In the genomic region with DNA sequence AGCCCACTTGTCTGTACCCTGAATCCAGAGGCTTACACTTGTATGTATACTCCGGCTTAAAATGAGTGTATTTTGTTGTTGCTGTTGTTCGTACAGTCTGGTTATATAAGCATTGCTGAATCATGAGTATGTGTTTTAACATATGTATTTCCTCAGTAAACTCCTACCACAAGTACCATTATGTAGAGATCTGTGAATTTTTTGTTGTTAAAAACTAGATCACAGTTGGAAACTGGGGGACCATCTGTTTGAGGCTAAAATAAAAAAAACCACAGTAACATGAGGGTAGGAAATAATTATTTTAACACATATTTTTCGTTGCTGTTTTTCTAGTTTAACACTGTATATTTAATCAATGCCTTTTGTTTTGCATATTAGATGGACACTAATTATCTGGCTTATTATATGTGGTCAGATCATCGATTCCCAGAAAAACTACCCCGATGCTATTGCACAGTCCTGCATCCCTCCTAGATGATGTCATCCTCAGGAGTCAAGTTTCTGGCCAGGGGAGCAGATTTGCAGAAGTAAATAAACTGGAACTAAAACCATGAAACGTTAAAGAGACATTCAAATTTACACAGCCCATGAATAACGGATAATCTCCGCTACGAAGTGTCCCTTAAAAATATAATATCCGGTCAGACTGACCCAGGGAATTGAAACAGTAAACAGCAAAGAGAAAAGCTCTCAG, we compare ENCODE assay signal across 7 mouse cellular contexts. TPM values are rescaled to one million over a fixed set of nuclear protein-coding genes. Genes with fewer than 3 reads are reported as not detected.
A peak's percentile ranks its signal among the peaks of the same experiment; 100 is the strongest.
DNase-seq lines count a peak whose midpoint lies in the region; ATAC-seq and TF ChIP-seq lines count a peak whose summit lies in the region.

No protein-coding gene starts in this region.

- no peak for TF ChIP-seq CTCF in lung, embryonic 14.5 days (IDR thresholded peaks at IDR 0.05; ENCODE audit: low read depth)

- no peaks in the 10 kb centered on the region for H3K4me1 ChIP-seq in lung, embryonic 14.5 days (ENCODE audit: insufficient read depth)
- peaks cover 8% of the 10 kb centered on the region for H3K4me1 ChIP-seq in forebrain, embryonic 14.5 days (ENCODE audit: control insufficient read depth, insufficient read depth, low read length)
- H3K4me1 ChIP-seq in liver, embryonic 15.5 days (replicated peaks): peaks cover 12% of the 10 kb centered on the region
- H3K4me1 ChIP-seq in stomach, embryonic 15.5 days: 0 out of 2 replicates have a peak, but pooled peaks cover 3% of the 10 kb centered on the region

- DNase-seq in lung, embryonic 14.5 days: peak; percentile 3
- no peak for DNase-seq in lung, postnatal 4 days
- DNase-seq in forebrain, embryonic 14.5 days (ENCODE audit: low spot score): peak; percentile 50
- DNase-seq in retina, postnatal 1 day: no peak
- DNase-seq in frontal cortex, postnatal 10 days (ENCODE audit: low spot score in 2 of 2): no peak

- ATAC-seq in lung, embryonic 14.5 days (ENCODE audit: insufficient read depth): peak; percentile 72
- ATAC-seq in forebrain, embryonic 14.5 days: peak; percentile 60; the same call in 1 of the 2 replicates
- ATAC-seq in liver, embryonic 15.5 days (ENCODE audit: insufficient read depth): no peak
- peak; percentile 40; the same call in 1 of the 2 replicates for ATAC-seq in stomach, embryonic 15.5 days (ENCODE audit: insufficient read depth, low FRiP score, low read depth)

- no peaks in the 10 kb centered on the region for H3K27me3 ChIP-seq in lung, embryonic 14.5 days (ENCODE audit: insufficient read depth, low read length)
- H3K27me3 ChIP-seq in forebrain, embryonic 14.5 days (replicated peaks; ENCODE audit: control insufficient read depth, insufficient read depth, low read length): no peaks in the 10 kb centered on the region
- H3K27me3 ChIP-seq in liver, embryonic 15.5 days: no peaks in the 10 kb centered on the region
- H3K27me3 ChIP-seq in stomach, embryonic 15.5 days (replicated peaks): no peaks in the 10 kb centered on the region

- H3K36me3 ChIP-seq in lung, embryonic 14.5 days (ENCODE audit: insufficient read depth): no peaks in the 10 kb centered on the region
- no peaks in the 10 kb centered on the region for H3K36me3 ChIP-seq in forebrain, embryonic 14.5 days (ENCODE audit: control insufficient read depth, insufficient read depth, low read length)
- H3K36me3 ChIP-seq in liver, embryonic 15.5 days (replicated peaks): no peaks in the 10 kb centered on the region
- no peaks in the 10 kb centered on the region for H3K36me3 ChIP-seq in stomach, embryonic 15.5 days

- H3K9me3 ChIP-seq in lung, embryonic 14.5 days (ENCODE audit: low read depth, low read length): no peaks in the 10 kb centered on the region
- H3K9me3 ChIP-seq in forebrain, embryonic 14.5 days (replicated peaks; ENCODE audit: control insufficient read depth, low read length): no peaks in the 10 kb centered on the region
- H3K9me3 ChIP-seq in liver, embryonic 15.5 days (replicated peaks): no peaks in the 10 kb centered on the region
- H3K9me3 ChIP-seq in stomach, embryonic 15.5 days: no peaks in the 10 kb centered on the region

- H3K27ac ChIP-seq in lung, embryonic 14.5 days (ENCODE audit: low read depth): peak overlapping the region; percentile 83
- no peak overlapping the region; the same call in 1 of the 2 replicates for H3K27ac ChIP-seq in forebrain, embryonic 14.5 days (ENCODE audit: low read depth, low read length)
- 0 out of 2 replicates have a peak overlapping the region, but pooled peaks have one; percentile 51 for H3K27ac ChIP-seq in liver, embryonic 15.5 days (replicated peaks)
- peak overlapping the region; percentile 82 for H3K27ac ChIP-seq in stomach, embryonic 15.5 days

- peak overlapping the region; percentile 18 for H3K4me3 ChIP-seq in lung, embryonic 14.5 days (ENCODE audit: low read depth, low read length)
- H3K4me3 ChIP-seq in forebrain, embryonic 14.5 days (ENCODE audit: low read depth, low read length): no peak overlapping the region
- peak overlapping the region; percentile 23 for H3K4me3 ChIP-seq in liver, embryonic 15.5 days (replicated peaks)
- H3K4me3 ChIP-seq in stomach, embryonic 15.5 days (replicated peaks): peak overlapping the region; percentile 20; the same call in 1 of the 2 replicates

- peak overlapping the region; percentile 17 for H3K9ac ChIP-seq in lung, embryonic 14.5 days
- H3K9ac ChIP-seq in forebrain, embryonic 14.5 days (ENCODE audit: low read length): peak overlapping the region; percentile 13; the same call in 1 of the 2 replicates
- no peak overlapping the region for H3K9ac ChIP-seq in liver, embryonic 15.5 days
- no peak overlapping the region for H3K9ac ChIP-seq in stomach, embryonic 15.5 days

- H3K4me2 ChIP-seq in lung, embryonic 14.5 days: peak overlapping the region; percentile 47
- H3K4me2 ChIP-seq in forebrain, embryonic 14.5 days (ENCODE audit: low read length): peak overlapping the region; percentile 31
- peak overlapping the region; percentile 50 for H3K4me2 ChIP-seq in liver, embryonic 15.5 days
- H3K4me2 ChIP-seq in stomach, embryonic 15.5 days: peak overlapping the region; percentile 43

- WGBS in lung, embryonic 14.5 days: 37% methylated on average over 10 of the region's 10 CpGs
- 56% methylated on average over 10 of the region's 10 CpGs for WGBS in forebrain, embryonic 14.5 days
- 51% methylated on average over 10 of the region's 10 CpGs for WGBS in liver, embryonic 15.5 days (ENCODE audit: insufficient replicate concordance)
- 38% methylated on average over 10 of the region's 10 CpGs for WGBS in stomach, embryonic 15.5 days

RNA-seq across cellular contexts. Expression of gene Cep85l, which starts 18.2 kb away (rescaled TPM):
- 10.3 and 11.6 TPM in 2 replicates for polyA plus RNA-seq in lung, embryonic 14.5 days (2014; fragmentation: Nextera tagmentation; extraction: Ambion mirVana)
- 10.3 and 12.2 TPM in 2 replicates for polyA plus RNA-seq in forebrain, embryonic 14.5 days (2014; fragmentation: Nextera tagmentation; extraction: Ambion mirVana)
- 2.0 TPM in 2 replicates for polyA plus RNA-seq in liver, embryonic 15.5 days (2015; fragmentation: Nextera tagmentation; extraction: Ambion mirVana)
- 4.8 and 5.1 TPM in 2 replicates for polyA plus RNA-seq in stomach, embryonic 15.5 days (2015; fragmentation: Nextera tagmentation; extraction: Ambion mirVana)

Comparison
In these comparisons a context has a peak if more than half of its experiments do, and no peak if none do; other contexts are left out.
1. DNase-seq: peak in lung, embryonic 14.5 days (single experiment) and forebrain, embryonic 14.5 days (single experiment); none in lung, postnatal 4 days (0 of 2), retina, postnatal 1 day (single experiment) and frontal cortex, postnatal 10 days (0 of 2).
2. H3K9ac ChIP-seq: peak in lung, embryonic 14.5 days (single experiment) and forebrain, embryonic 14.5 days (single experiment); none in liver, embryonic 15.5 days (single experiment) and stomach, embryonic 15.5 days (single experiment).
3. Peak in every context shown above with its lines, with median percentiles within 50 percentile points of each other: H3K4me2 ChIP-seq.